27 mouse cellular contexts compared by ENCODE assay signal in genomic region chr13:81020106-81020747, GRCm38 (mm10).
DNase-seq lines count a peak whose midpoint lies in the region; ATAC-seq and TF ChIP-seq lines count a peak whose summit lies in the region.
"Had no signal": no experiment of that assay in that cellular context is flagged by ENCODE, and none has a peak within 500 bp of the region (broad histone marks: within the 10 kb centered on the region; RNA-seq: fewer than 3 reads in every experiment).

No protein-coding gene starts in this region.

- H3K36me3 ChIP-seq in kidney, adult 2 months (ENCODE audit: control insufficient read depth, insufficient read depth, low read length) = no peaks in the 10 kb centered on the region
- H3K36me3 ChIP-seq in kidney, embryonic 14.5 days (ENCODE audit: control insufficient read depth, insufficient read depth, low read length) = no peaks in the 10 kb centered on the region
- no peaks in the 10 kb centered on the region for H3K36me3 ChIP-seq in kidney, postnatal 0 days (ENCODE audit: insufficient read depth, low read length)
- H3K36me3 ChIP-seq in stomach, postnatal 0 days (ENCODE audit: control insufficient read depth, insufficient read depth, low read length) = no peaks in the 10 kb centered on the region
- H3K36me3 ChIP-seq: embryonic facial prominence, embryonic 12.5 days; intestine, embryonic 15.5 days; neural tube, embryonic 12.5 days had no signal

- no peak for ATAC-seq in kidney, embryonic 14.5 days (ENCODE audit: low FRiP score, low TSS enrichment)
- peak; percentile 92 for ATAC-seq in kidney, postnatal 0 days (replicated peaks; ENCODE audit: low FRiP score, low read depth)
- no peak for ATAC-seq in stomach, postnatal 0 days (ENCODE audit: low FRiP score, low TSS enrichment)
- ATAC-seq: CD4-positive, CD25-positive, alpha-beta regulatory T cell, adult 4 months; forebrain, embryonic 13.5 days; hindbrain, embryonic 16.5 days; intestine, embryonic 15.5 days had no signal

- H3K9ac ChIP-seq in kidney, embryonic 14.5 days (ENCODE audit: low read depth, low read length) = no peak overlapping the region
- no peak overlapping the region for H3K9ac ChIP-seq in kidney, postnatal 0 days (ENCODE audit: low read depth, low read length)
- H3K9ac ChIP-seq in stomach, postnatal 0 days (ENCODE audit: low read length) = no peak overlapping the region
- H3K9ac ChIP-seq: embryonic facial prominence, embryonic 12.5 days; forebrain, embryonic 13.5 days; intestine, embryonic 15.5 days; neural tube, embryonic 12.5 days had no signal

- H3K27me3 ChIP-seq in kidney, adult 2 months (replicated peaks; ENCODE audit: control insufficient read depth, insufficient read depth, low read length) = no peaks in the 10 kb centered on the region
- H3K27me3 ChIP-seq in kidney, embryonic 14.5 days (ENCODE audit: control insufficient read depth, insufficient read depth, low read length) = no peaks in the 10 kb centered on the region
- no peaks in the 10 kb centered on the region for H3K27me3 ChIP-seq in kidney, postnatal 0 days (ENCODE audit: insufficient read depth, low read length)
- no peaks in the 10 kb centered on the region for H3K27me3 ChIP-seq in stomach, postnatal 0 days (ENCODE audit: control insufficient read depth, insufficient read depth, low read length)
- H3K27me3 ChIP-seq: embryonic facial prominence, embryonic 12.5 days; forebrain, embryonic 13.5 days; intestine, embryonic 15.5 days; neural tube, embryonic 12.5 days had no signal

- H3K4me2 ChIP-seq in kidney, embryonic 14.5 days (replicated peaks; ENCODE audit: low read depth, low read length) = no peak overlapping the region
- no peak overlapping the region for H3K4me2 ChIP-seq in kidney, postnatal 0 days (ENCODE audit: low read length)
- no peak overlapping the region for H3K4me2 ChIP-seq in stomach, postnatal 0 days (replicated peaks; ENCODE audit: low read depth)
- H3K4me2 ChIP-seq: embryonic facial prominence, embryonic 12.5 days; forebrain, embryonic 13.5 days; heart, embryonic 11.5 days; intestine, embryonic 15.5 days; liver, embryonic 11.5 days; neural tube, embryonic 12.5 days had no signal

- no peak overlapping the region for H3K4me3 ChIP-seq in kidney, adult 2 months (ENCODE audit: insufficient read depth, low read depth, low read length)
- H3K4me3 ChIP-seq in kidney, embryonic 14.5 days (ENCODE audit: low read length) = no peak overlapping the region
- H3K4me3 ChIP-seq in kidney, postnatal 0 days (replicated peaks; ENCODE audit: low read depth, low read length) = no peak overlapping the region
- no peak overlapping the region for H3K4me3 ChIP-seq in stomach, postnatal 0 days (ENCODE audit: low read depth, low read length)
- H3K4me3 ChIP-seq: embryonic facial prominence, embryonic 12.5 days; forebrain, embryonic 13.5 days; gastrocnemius, adult 2 months; intestine, embryonic 15.5 days; layer of hippocampus, adult 2 months; neural tube, embryonic 12.5 days had no signal

- H3K4me1 ChIP-seq in kidney, adult 2 months (ENCODE audit: control insufficient read depth, insufficient read depth, low read length) = peaks cover 4% of the 10 kb centered on the region; the same call in 1 of the 2 replicates
- 0 out of 2 replicates have a peak, but pooled peaks cover 4% of the 10 kb centered on the region for H3K4me1 ChIP-seq in kidney, embryonic 14.5 days (ENCODE audit: control insufficient read depth, insufficient read depth, low read length)
- H3K4me1 ChIP-seq in kidney, postnatal 0 days (replicated peaks; ENCODE audit: insufficient read depth, low read length) = 0 out of 2 replicates have a peak, but pooled peaks cover 3% of the 10 kb centered on the region
- no peaks in the 10 kb centered on the region for H3K4me1 ChIP-seq in stomach, postnatal 0 days (replicated peaks; ENCODE audit: control insufficient read depth, insufficient read depth)
- H3K4me1 ChIP-seq: embryonic facial prominence, embryonic 12.5 days; forebrain, embryonic 13.5 days; intestine, embryonic 15.5 days; neural tube, embryonic 12.5 days had no signal

- DNase-seq in kidney, adult 2 months = peak; percentile 93
- DNase-seq in brain, embryonic 14.5 days (ENCODE audit: low read depth) = peak; percentile 11
- peak; percentile 60 for DNase-seq in kidney, postnatal 0 days (ENCODE audit: low spot score)
- DNase-seq in stomach, postnatal 0 days (ENCODE audit: low spot score) = no peak
- DNase-seq in heart, adult 11 months = no peak
- DNase-seq in heart, adult 8-10 months (ENCODE audit: low spot score) = no peak
- DNase-seq: adrenal gland, postnatal 36 days; cerebellum, adult 11 months; cerebellum, postnatal 25 days; gastrocnemius, adult 2 months; layer of hippocampus, postnatal 36 days; lung, postnatal 4 days; midbrain, embryonic 14.5 days; right cerebral cortex, adult 18-20 months; right cerebral cortex, postnatal 4 days; thymus, adult 18-20 months; thymus, postnatal 4 days had no signal

- peak; percentile 28 for TF ChIP-seq EP300 in stomach, postnatal 0 days (optimal IDR thresholded peaks at IDR 0.05)

- WGBS in kidney, adult 2 months = 19% methylated on average over 3 of the region's 3 CpGs
- WGBS in kidney, embryonic 14.5 days = 42% methylated on average over 3 of the region's 3 CpGs
- 29% methylated on average over 3 of the region's 3 CpGs for WGBS in kidney, postnatal 0 days
- 57% methylated on average over 3 of the region's 3 CpGs for WGBS in stomach, postnatal 0 days

- H3K27ac ChIP-seq in kidney, adult 2 months (ENCODE audit: insufficient read depth, low read depth, low read length) = peak overlapping the region; percentile 92
- H3K27ac ChIP-seq in kidney, embryonic 14.5 days (ENCODE audit: low read depth, low read length) = no peak overlapping the region
- H3K27ac ChIP-seq in kidney, postnatal 0 days = peak overlapping the region; percentile 37; the same call in 1 of the 2 replicates
- no peak overlapping the region for H3K27ac ChIP-seq in stomach, postnatal 0 days (replicated peaks)
- H3K27ac ChIP-seq: embryonic facial prominence, embryonic 12.5 days; forebrain, embryonic 13.5 days; gastrocnemius, adult 2 months; intestine, embryonic 15.5 days; layer of hippocampus, adult 2 months; neural tube, embryonic 12.5 days had no signal

- TF ChIP-seq CTCF in kidney, adult 2 months (conservative IDR thresholded peaks at IDR 0.05; ENCODE audit: insufficient read depth, insufficient read length, low read depth, low read length) = no peak
- no peak for TF ChIP-seq CTCF in brain, embryonic 14.5 days (IDR thresholded peaks at IDR 0.05; ENCODE audit: borderline replicate concordance, extremely low read depth, insufficient read depth, insufficient read length)
- TF ChIP-seq CTCF in kidney, postnatal 0 days (IDR thresholded peaks at IDR 0.05; ENCODE audit: low read depth) = no peak
- TF ChIP-seq CTCF in stomach, postnatal 0 days (IDR thresholded peaks at IDR 0.05; ENCODE audit: low read depth) = no peak

- H3K9me3 ChIP-seq in kidney, embryonic 14.5 days (ENCODE audit: control insufficient read depth, low read length) = no peaks in the 10 kb centered on the region
- no peaks in the 10 kb centered on the region for H3K9me3 ChIP-seq in kidney, postnatal 0 days (replicated peaks; ENCODE audit: low read length)
- H3K9me3 ChIP-seq in stomach, postnatal 0 days (ENCODE audit: control insufficient read depth, low read length) = no peaks in the 10 kb centered on the region
- H3K9me3 ChIP-seq: embryonic facial prominence, embryonic 12.5 days; forebrain, embryonic 13.5 days; intestine, embryonic 15.5 days; neural tube, embryonic 12.5 days had no signal

- TF ChIP-seq POLR2A in kidney, adult 2 months (IDR thresholded peaks at IDR 0.05; ENCODE audit: low read depth, low read length) = no peak
- no peak for TF ChIP-seq POLR2A in brain, embryonic 14.5 days (IDR thresholded peaks at IDR 0.05; ENCODE audit: borderline replicate concordance, extremely low read depth, insufficient read depth, insufficient read length, poor library complexity, severe bottlenecking)

Comparison
In these comparisons a context has a peak if more than half of its experiments do, and no peak if none do; other contexts are left out.
1. H3K27ac ChIP-seq: peak in kidney, adult 2 months (single experiment) and kidney, postnatal 0 days (single experiment); none in kidney, embryonic 14.5 days (single experiment) and stomach, postnatal 0 days (single experiment).
2. DNase-seq: peak in kidney, adult 2 months (single experiment), brain, embryonic 14.5 days (single experiment) and kidney, postnatal 0 days (single experiment); none in stomach, postnatal 0 days (single experiment), heart, adult 11 months (single experiment) and heart, adult 8-10 months (single experiment).